Mouse (Mus musculus) megakaryocyte, embryonic 14.5 days (primary cell): Measurements from ENCODE around the gene Gucd1.

ENCODE experiments used
- FLI1 ChIP-seq: IDR thresholded peaks from 2 replicates; pipeline ENCODE4 v1.6.1; 2012; ENCODE audit warnings: low read length, inconsistent platforms, mixed read lengths
- GATA1 ChIP-seq: IDR thresholded peaks from 3 replicates; pipeline ENCODE4 v1.6.1; 2012; ENCODE audit warnings: mixed read lengths, low read length, inconsistent platforms, borderline replicate concordance

DNA sequence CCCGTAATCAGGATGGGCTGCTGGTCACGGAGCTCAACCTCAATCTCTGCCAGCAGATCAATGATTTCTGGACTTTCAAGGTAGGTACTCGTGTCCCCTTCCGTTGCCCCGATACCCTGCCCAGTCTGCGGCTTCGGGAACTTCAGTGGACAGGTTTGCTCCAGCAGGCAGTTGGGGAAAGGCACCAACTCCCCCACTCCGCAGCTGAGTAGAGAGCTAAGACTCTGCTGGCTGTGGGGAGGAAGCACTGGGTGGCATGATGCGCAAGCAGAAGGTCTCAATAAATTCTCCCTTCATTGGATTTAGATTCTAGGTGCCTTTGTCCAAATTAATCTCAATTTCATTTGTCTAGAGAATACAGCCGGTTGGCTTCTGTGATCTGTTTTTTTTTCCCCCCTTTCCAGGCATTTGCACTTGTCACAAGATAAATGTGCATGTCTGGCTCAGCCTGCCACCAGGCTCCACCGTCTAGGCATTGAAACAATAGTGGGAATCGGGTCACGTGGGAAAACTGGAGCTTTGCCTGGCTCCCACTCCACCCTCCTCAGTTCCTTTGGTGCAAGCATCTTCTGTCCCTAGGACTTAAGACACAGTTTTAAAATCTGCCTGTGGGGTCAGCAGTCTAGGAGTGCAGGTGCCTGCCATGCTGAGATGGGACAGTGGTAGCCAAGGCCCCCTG lies 79.5 kb downstream of the Gucd1 start:
- TF ChIP-seq GATA1 (no peak), FLI1 (no peak)
